Comparison of ENCODE assay signal across 21 mouse cellular contexts in the genomic region with DNA sequence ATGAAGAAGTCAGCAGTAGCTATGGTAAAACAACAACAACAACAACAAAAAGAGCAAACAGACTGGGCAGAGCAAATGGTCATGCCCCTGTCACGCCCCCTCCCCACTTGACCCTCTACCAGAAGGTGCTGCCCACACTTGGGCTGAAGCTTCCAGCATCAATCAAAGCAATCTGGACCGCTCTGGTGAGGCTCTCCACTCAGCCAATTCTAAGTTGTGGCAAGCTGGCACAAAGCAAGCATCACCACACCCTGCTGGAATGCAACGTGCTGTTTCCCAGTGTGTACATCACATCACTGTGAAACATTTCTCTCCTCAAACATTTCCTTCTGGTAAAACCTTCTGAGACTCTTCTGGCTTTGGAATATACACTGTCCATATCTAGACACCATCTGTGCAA. TPM values are rescaled to one million over a fixed set of nuclear protein-coding genes. Genes with fewer than 3 reads are reported as not detected.
"Had no signal": no experiment of that assay in that cellular context is flagged by ENCODE, and none has a peak within 500 bp of the region (broad histone marks: within the 10 kb centered on the region; RNA-seq: fewer than 3 reads in every experiment).

No protein-coding gene starts in this region.

- H3K27ac ChIP-seq: lung, embryonic 15.5 days; macrophage; midbrain, embryonic 13.5 days; midbrain, embryonic 15.5 days; neural tube, embryonic 12.5 days; stomach, embryonic 15.5 days; stomach, postnatal 0 days had no signal

- H3K27me3 ChIP-seq: neural tube, embryonic 12.5 days; stomach, embryonic 15.5 days had no signal

- H3K4me2 ChIP-seq: lung, embryonic 15.5 days; midbrain, embryonic 11.5 days; midbrain, embryonic 13.5 days; midbrain, embryonic 15.5 days; neural tube, embryonic 12.5 days; stomach, embryonic 15.5 days had no signal

- DNase-seq: lung, postnatal 14 days; lung, postnatal 36 days; right cerebral cortex, postnatal 14 days; thymus, adult 2 months; thymus, postnatal 25 days; thymus, postnatal 4 days had no signal

- H3K4me1 ChIP-seq: lung, embryonic 15.5 days; megakaryocyte, embryonic 14.5 days; midbrain, embryonic 13.5 days; midbrain, embryonic 15.5 days; neural tube, embryonic 12.5 days; stomach, embryonic 15.5 days had no signal

- H3K9me3 ChIP-seq: lung, embryonic 15.5 days; megakaryocyte, embryonic 14.5 days; midbrain, embryonic 13.5 days; midbrain, embryonic 15.5 days; neural tube, embryonic 12.5 days; stomach, embryonic 15.5 days had no signal

- H3K36me3 ChIP-seq: lung, embryonic 15.5 days; midbrain, embryonic 13.5 days; midbrain, embryonic 15.5 days; neural tube, embryonic 12.5 days; stomach, embryonic 15.5 days had no signal

- H3K4me3 ChIP-seq: lung, embryonic 15.5 days; megakaryocyte, embryonic 14.5 days; midbrain, embryonic 13.5 days; midbrain, embryonic 15.5 days; neural tube, embryonic 12.5 days; stomach, embryonic 15.5 days had no signal

- ATAC-seq: lung, postnatal 0 days; midbrain, embryonic 13.5 days; midbrain, embryonic 15.5 days had no signal

- H3K9ac ChIP-seq: lung, embryonic 15.5 days; midbrain, embryonic 13.5 days; midbrain, embryonic 15.5 days; neural tube, embryonic 12.5 days; stomach, embryonic 15.5 days had no signal

RNA-seq across cellular contexts. Expression of gene Slc13a5, which starts 6.3 kb away (rescaled TPM):
- total RNA-seq: monocyte, adult 5-6 weeks had no signal
- polyA plus RNA-seq: lung, postnatal 0 days; macrophage; spleen, adult 2 months had no signal

RNA-seq across cellular contexts. Expression of gene Fbxo39, which starts 40.9 kb away (rescaled TPM):
- total RNA-seq: megakaryocyte progenitor cell, adult 5-6 weeks; midbrain, postnatal 0 days had no signal
- polyA plus RNA-seq: lung, embryonic 15.5 days; lung, postnatal 0 days; macrophage; midbrain, embryonic 11.5 days; midbrain, embryonic 13.5 days; midbrain, embryonic 15.5 days; midbrain, postnatal 0 days; neural tube, embryonic 12.5 days; neural tube, embryonic 14.5 days; stomach, embryonic 15.5 days; stomach, postnatal 0 days had no signal
